Mouse (Mus musculus) ZHBTc4 (cell line): ENCODE measurements at regions not wholly inside any gene's neighbourhood (a gene's known extent, or its start where the extent isn't known, plus 50 kb on each side); places are given as distances from the start of the nearest gene placed in this dataset.

Experiments used
- DNase-seq: peaks from one replicate; pipeline ENCODE4 v3.0.0-alpha.2; 2011; ENCODE audit warnings: low read depth, low spot score

DNA sequence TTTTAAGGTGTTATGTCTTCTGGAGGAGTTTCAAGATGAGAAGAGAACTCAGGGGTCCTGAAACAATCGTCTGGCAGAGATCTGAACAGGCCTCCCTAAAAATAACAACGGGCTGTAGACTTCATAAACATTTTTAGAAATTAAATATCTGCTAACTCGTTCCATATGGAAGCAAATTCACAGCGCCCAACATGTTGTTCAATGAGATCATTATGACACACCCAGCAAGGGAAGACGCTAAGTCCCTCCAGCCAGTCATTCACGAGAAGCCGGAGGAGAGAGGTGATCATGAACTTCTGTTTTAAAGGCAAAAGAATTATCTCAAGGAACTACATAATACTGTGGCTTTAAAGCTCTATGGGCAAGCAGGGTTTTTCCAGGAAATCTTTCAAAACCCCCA is 334.8 kb downstream of the Efna5 start:
- no peak for DNase-seq

DNA sequence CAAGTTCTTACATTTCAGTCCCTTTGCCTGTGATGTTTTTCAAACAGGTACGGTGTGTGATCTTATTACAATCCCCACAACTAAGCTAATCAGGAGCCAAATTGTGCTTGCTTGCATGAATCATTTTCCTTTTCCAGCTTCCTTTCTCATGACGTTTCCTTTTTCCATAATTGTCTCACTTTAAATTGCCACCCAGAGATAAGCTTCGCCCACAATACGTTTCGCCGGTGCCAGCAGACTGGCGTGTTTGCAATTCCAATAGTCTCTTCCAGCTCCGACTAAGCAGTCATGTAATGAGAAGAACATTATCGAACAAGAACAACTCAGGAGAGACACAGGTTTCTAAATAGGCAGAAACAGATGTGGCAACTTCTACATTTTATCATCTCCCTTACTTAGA is 335.8 kb downstream of the Efna5 start:
- no peak for DNase-seq

DNA sequence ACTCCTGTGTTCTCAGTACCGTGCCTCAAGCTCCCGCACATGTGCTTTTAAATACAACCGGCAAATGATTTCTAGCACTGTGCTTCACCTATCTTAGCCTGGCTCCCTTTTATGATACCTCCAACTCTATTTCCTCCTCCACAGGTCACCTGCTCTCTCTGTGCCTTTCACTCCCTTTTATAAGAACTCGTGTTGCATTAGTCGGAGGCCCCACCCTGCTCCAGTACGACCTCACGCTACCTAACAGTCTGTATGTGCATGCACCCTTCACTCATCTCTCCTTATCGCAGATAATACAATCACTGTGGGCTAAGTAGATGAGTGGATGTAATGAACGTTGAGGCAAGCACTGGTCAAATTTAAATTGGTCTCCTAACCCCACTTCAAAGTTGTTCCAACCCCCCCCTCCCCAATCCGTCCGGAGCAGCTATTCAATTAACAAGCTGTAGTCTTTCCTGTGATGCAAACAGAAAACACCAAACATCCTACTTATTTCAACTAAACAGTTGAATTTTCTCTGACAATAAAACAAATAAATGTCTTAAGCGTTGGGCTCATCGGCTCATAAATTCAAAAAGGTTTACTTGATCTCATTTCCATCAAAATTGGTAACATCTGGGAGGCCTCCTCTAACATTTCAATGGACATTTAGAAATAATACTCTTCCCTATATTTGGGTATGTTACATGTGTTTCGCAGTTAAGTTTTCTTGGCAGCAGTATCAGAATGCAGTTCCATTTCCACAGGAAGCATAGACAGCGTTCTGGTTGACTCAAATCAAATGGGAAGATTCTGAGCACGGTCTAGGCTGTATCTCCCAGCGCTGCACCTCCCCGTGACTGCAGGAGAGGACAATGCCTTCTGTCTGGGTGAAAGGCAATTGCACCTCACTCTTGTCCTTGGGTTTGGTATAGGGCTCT is 337.8 kb downstream of the Efna5 start:
- no peak for DNase-seq

DNA sequence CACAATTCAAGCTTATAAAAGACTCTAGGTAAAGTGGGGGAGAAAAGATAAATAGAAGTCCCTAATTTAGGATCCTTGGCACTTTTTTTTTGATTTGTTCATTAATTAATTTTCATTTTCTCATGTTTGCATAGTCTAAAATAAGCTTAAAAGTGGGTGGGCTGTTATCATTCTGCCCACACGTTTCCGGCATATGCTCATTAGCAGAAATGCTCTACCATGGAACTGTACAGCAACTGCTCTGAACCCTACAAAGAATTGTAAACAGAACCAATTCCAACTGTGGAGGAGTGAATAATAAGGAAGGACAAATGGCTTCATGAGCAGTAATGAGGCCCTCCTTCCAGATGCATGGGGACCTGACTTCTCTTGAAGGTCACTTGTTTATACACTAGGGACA is 351.2 kb downstream of the Efna5 start:
- no peak for DNase-seq

DNA sequence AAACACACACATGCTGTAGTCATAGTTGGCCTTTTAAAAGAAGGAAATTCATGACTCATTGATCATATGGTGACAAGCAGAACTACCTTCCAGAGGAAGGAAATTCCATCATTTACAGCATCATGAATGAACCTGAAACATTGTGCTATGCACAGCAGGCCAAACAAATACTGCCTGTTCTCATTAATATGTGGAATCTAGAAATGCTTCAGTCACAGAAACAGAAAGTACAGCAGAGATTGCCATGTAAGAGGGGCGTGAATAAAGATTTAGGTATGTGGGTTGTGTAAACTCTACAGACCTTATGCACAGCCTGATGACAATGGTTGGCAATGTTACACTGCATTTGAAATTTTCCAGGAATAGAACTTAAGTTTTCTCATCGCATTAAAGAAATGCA is 353.6 kb downstream of the Efna5 start:
- DNase-seq: no peak

DNA sequence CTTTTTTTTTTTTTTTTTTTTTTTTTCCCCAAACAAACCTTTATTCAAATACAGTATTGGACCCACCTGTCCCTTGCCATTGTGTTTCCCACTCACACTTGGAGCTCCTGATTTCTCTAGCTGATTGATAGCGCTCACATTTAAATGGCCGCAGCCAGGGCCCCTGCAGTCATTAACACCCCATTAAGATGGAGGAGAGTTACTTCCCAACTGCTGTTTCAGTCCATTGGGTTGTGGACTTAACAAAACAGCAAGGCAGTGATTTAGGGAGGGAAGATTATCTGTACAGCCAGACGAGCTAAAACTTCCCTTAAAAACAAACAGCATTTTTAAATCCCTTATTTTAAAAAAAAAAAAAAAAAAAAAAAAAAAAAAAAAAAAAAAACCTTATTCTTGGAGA is 367.5 kb downstream of the Efna5 start:
- no peak for DNase-seq

DNA sequence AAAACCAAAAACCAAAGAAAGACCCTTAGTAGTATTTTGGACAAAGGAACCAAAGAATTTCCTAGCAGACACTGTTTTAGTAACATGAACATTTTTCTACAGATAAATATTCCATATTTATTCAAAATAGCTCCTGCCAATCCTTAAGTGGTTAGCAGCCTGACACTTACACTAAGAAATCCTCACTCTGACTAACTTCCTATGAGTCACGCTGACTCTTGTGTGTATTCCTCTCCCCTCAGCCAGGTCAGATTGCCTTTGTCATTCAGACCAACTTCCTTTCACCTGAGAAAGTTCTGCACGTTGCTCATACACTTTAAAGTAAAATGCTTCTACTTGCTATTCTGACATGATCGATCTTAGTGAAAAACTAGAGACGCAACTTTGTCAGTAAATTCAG is 370.9 kb downstream of the Efna5 start:
- DNase-seq: no peak

DNA sequence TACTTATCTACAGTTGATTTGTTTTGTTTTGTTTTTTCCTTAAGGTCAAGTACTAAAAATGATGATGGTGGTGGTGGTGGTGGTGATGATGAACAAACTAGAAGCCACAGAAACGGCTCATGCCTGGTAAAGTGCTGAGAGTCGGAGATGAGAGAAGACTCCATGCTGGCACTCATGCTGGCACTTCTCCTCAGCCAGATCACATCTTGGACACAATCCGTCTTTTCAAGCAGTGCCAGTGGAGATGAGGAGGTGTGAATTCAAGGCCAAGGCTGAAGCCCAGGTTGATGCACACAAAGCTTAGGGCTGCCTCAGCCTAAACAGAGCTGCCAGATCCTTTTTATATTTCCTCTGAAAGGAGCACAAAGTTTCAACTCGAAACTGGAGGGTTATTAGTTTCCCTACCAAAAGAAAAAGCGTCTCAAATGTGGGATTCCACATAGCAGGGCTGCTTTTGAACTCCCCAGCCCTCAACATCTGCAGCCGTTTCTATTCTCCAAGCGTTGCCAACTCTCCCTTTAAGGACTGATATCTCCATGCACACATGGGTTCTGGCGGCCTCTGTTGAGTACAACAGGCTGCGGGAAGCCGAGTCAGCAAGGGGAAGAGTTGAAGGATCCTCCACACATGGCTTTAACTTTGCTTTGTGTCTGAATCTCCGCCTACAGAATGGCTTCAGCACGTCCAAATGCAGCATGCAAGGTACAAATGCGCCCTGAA is 373.2 kb downstream of the Efna5 start:
- DNase-seq: no peak

DNA sequence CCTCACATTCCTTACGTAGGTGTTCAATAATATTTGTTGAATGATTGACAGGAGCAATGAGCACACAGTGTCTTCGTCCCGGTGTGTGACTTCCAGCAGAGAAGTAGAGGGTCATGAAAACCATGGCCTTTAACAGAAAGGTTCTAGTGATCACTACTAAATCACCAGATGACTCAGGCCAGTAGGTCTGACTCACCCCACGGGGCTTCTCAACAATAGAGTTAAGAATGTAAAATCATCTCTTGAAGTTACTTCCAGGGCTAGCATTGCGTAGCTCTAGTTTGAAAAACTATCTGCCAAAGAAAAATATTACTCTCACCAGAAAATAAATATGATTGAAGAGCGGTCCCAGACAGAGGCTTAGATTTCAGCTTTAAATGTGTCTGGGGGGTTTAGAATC is 376.4 kb downstream of the Efna5 start:
- DNase-seq: no peak

DNA sequence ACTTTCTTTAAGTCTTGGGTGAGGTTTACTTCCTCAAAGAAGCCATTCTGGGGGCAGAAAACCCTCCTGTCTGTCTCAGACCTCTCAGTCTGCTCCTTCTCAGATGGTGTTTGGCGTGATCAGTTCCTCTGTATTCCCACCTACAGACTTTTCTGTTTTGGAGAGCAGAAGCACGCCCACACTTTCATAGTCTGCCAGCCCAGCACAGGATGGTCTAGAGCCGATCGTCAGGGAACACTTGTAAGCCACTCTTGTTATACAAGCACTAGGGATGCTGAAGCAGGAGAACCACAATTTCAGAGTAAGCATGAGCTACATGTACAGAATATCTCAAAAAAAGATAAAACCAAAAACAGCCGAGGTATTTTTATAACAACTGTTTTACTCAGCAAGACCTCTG is 410.4 kb downstream of the Efna5 start:
- no peak for DNase-seq

DNA sequence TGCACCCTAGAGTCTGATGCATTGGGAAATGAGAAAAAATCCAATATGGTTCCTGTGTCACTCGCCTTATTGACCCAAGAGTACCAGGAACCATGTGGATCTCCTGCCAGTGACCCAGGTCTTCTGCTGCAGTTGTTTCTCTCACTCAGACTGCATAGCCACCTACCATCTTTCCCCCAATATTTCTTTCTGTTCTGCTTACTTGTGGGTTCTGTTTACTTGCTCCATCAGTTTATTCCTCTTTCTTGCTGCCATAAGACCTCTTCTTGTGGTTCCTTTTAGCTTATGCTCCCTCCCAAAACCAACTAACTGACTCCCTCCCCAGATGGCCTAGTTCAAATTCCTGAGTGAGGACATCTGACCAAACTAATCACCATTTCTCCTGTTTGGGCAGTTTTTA is 411.8 kb downstream of the Efna5 start:
- DNase-seq: no peak

DNA sequence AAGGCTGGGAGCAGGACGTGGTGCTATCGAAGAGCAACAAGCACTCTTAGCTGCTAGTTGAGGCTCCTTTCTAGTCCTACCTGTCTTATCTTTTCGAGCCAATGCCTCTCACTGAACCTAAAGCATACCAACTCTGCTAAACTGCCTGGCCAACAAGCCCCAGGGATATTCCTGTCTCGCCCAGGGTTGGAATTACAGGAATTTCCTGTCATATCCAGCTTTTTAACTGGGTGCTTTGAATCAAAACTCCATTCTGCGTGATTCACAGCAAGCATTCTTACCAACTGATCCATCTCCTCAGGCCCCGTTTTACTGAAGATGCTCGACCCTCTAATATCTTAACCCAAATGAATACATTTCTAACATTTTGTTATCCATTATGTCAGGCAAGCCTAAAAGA is 412.3 kb downstream of the Efna5 start:
- DNase-seq: peak; percentile 4

DNA sequence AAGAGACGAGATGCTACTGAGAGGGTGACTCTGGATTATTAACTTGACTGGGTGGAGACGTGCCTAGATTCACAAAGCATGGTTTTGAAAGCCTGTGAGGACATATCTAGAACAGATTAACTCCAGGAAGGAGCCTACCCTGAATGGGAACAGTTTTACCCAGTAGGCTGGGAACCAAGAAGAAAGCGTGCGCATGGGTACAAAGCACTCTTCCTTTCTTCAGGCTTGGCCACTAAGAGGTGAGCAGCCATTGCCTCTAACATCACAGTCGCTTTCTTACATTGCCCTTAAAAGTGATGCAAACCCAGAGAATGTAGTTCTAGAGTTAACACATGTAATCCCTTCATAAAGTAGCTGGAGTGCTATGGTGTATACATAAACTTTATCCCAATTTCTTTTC is 414.0 kb downstream of the Efna5 start:
- no peak for DNase-seq

DNA sequence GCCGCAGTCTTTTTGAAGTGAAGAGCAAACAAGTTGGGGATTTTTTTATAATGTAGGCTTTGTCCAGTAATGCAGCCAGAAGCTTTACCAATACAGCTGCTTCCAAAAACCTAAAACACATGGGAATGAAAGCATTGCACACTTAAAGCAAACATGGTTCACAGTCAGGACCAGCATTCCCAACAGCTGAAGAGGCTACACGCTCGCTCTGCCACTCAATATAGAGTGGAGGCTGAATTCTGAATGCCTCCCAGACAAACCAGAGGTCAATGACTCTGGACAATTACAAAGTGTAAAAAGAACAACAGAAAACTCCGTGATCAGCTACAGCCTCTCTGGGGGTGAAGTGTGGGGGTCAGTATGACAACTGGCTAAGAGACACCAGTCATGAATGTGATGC is 416.1 kb downstream of the Efna5 start:
- DNase-seq: no peak

DNA sequence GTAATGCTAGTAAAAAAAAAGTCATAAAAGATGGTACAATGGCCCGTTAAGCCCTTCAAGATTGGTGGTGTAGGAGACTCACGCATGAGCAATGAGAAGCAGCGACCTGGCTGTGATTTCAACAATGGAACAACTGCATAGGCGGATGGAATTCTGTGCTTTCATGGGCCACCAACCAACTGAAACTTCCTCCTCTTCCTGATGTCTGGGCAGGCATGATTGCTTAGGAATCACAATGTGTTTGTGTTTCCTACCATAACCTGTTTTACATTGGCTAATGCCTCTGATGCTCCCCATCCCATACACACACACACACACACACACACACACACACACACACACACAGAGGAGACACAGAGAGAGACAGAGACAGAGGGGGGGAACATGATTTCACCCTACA is 416.9 kb downstream of the Efna5 start:
- no peak for DNase-seq

DNA sequence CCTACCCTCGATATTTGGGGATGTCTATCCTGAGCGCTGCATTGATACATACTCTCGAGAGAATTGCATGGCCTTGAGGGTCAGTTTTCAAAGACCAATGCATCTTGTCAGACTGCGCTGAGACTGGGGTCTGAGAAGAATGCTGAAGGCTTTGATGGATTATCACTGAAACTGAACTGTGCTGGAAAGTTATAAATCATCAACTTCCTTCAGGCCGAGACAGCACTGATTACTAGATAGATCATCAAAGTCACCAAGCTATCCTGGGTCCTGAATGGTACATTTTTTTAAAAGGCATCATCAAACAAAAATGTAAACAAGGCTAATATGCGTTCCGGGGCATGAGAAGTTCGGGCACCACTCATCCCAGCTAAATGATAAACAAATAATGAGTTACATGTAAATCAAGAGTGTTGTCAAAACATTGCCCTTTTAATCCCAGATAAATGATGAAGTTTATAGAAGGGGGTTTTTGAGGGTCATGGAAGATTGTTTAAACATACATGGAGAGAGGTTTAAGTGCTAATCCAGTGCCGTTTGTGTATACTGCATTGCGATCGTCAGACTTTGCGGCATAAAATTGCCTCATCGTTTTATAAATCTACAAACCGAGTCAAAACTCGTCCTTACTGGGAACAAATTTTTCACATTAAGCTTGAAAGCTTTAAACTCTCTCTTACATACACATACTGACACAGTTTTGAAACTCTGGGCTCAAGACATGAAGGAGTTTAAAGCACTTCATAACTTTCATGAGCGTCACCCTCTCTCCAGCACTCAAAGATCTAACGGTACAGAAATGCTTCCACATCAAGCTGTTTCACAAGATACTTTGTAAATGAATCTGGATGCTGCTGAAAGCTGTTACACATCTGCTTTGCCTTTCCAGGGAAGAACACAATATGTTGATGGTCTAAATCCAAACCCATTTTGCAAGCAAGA is 419.5 kb downstream of the Efna5 start:
- no peak for DNase-seq

DNA sequence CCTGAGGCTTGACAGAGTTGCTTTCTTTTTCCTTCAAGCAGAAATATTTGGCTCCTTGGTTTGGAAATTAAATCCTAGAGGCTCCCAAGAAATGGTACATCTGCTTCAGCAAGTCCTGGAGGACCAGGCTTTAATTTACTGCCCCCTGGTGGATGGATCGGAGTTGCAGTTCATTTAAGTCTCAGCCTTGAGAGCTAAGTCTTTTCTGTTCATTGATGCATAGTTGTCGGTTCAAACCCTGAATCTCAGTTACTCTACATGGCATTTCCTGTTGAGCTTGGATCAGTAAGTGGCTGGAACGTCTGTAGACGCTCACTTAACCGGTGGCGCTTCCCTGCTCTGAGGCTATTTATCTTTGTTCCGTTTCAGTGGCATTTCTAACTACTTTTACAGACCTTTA is 422.2 kb downstream of the Efna5 start:
- DNase-seq: peak; percentile 78

DNA sequence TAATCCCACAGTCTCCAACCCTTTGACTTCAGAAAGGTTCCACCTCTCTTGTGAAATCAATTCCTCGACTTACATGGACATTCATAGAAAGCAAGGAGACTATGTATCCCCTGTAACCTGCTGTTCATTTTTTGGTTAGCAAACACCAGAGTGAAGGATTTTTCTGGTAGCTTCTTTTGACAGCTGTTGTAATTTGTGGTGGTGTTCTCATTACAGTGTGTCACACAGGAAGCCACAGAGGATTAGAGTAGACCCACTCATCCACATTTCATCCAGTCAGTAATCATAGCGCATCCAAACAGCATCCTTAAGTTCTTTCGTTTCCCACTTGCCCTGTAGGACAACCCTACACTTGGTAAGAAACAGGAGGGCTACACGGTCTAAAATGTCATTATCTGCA is 443.1 kb downstream of the Efna5 start:
- no peak for DNase-seq

DNA sequence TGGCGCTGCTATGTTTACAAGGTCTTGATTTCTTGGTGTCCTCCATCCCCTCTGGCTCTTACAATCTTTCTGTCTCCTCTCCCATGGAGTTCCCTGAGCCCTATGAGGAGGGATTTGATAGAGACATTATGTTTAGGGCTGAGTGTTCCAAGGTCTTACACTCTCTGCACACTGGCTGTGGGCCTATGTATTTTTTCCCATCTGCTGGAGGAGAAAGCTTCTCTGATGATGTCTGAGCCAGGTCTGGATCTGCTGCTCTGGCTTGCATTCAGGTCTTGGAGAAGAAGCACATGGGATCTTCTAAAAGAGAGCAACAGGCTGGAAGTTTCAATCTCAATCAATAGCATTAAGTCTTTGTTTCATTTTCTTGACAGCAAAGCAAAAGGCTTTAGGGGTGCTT is 445.1 kb downstream of the Efna5 start:
- DNase-seq: no peak

DNA sequence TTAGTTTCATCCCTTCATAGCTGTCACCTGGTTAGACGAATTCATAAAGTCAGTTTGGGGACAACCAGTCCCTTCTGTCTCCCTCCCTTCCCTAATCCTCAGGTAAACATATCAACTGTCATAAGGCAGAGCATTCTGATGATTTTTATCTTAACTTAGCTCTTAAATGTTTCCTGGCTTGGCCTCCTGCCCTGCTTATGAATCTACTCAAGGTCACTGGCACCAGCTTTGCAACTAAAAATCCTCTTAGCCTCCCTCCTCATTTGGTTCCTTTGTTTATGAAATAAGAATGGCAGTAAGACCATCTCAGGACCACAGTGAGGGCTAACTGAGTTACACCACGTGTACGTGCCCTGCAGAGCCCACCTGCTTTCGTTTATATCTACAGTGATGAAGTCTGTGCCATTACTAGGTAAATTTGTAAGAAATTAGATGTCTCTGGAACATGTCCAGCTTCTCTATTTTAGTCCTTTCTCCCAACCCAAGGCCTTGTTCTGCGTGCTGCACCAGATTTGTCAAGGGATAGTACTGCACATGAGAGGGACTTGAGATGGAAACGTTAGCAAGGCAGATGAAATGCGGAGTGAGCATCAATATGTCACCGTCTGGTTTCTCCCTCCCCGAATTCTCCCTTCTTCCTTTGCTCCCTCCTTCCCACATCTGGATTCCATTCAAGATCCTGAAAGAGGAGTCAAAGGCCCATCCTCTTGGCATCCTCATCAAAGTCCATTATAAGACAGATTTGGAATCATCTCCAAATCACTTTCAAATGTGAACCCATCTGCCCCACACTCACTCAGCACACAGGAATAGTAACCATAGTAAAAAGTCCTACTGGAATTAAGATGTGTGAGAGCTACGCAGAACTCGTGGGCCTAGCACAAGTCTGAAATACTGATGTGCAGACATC is 457.4 kb downstream of the Efna5 start:
- DNase-seq: no peak

DNA sequence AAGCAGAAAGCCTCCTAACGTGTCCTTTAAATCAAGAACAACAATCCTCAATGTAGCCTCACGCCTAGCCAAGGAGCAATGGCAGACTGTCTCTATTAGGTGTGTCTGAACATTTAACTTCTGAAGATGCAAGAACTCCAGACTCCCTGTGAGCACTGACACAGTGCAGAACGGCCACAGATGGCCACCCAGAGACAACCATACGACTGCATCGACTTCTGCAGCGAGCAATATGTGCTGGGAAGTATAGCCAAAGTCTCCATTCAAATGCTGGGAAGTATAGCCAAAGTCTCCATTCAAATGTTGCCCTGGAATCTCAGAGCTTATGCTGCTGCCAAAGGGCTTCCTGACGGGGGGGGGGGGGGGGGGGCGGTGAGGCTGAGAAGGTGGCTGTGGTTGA is 463.5 kb downstream of the Efna5 start:
- DNase-seq: no peak
